Mouse (Mus musculus) ES-E14 (cell line): ENCODE measurements at regions not wholly inside any gene's neighbourhood (a gene's known extent, or its start where the extent isn't known, plus 50 kb on each side); places are given as distances from the start of the nearest gene placed in this dataset.

ENCODE experiments used
- DNase-seq: peaks from one replicate; pipeline ENCODE4 v3.0.0-alpha.2; 2013; ENCODE audit warnings: low read depth, low spot score
- H3K27ac ChIP-seq: 2 replicates; pipeline ENCODE4 v1.5.1; 2012; ENCODE audit warnings: low read depth, mild to moderate bottlenecking, low read length, moderate library complexity, mixed read lengths; ENCODE audit not compliant: poor library complexity, insufficient read depth, severe bottlenecking
- H3K36me3 ChIP-seq: 2 replicates; pipeline ENCODE4 v1.6.1; 2012; ENCODE audit warnings: mild to moderate bottlenecking, low read length, moderate library complexity, mixed read lengths; ENCODE audit not compliant: control insufficient read depth, poor library complexity, insufficient read depth, severe bottlenecking
- H3K4me1 ChIP-seq, 2 experiments: fragments of 150-350 bp in 1 of 2; sonication (generic) in 1 of 2; 2 replicates each; pipeline ENCODE4 v1.6.1; 2012; ENCODE audit warnings: low read length in 2 of 2, mild to moderate bottlenecking in 1 of 2, mixed read lengths in 1 of 2; ENCODE audit not compliant: control insufficient read depth in 2 of 2, insufficient read depth in 2 of 2, poor library complexity in 1 of 2
- H3K4me3 ChIP-seq, 2 experiments: fragments of 150-350 bp in 1 of 2; sonication (generic) in 1 of 2; 2 replicates each; pipeline ENCODE4 v1.5.1; 2012; ENCODE audit warnings: low read length in 2 of 2, low read depth in 1 of 2, mild to moderate bottlenecking in 1 of 2, mixed read lengths in 1 of 2; ENCODE audit not compliant: insufficient read depth in 1 of 2, poor library complexity in 1 of 2, severe bottlenecking in 1 of 2
- H3K9ac ChIP-seq: 2 replicates; pipeline ENCODE4 v1.6.1; 2012; ENCODE audit warnings: low read depth, mild to moderate bottlenecking, low read length, mixed read lengths; ENCODE audit not compliant: poor library complexity, insufficient read depth, severe bottlenecking
- H3K9me3 ChIP-seq: fragments of 150-350 bp; sonication (generic); 2 replicates; pipeline ENCODE4 v1.6.1; 2012; ENCODE audit warnings: low read depth, mild to moderate bottlenecking, low read length; ENCODE audit not compliant: control insufficient read depth, insufficient read depth
- CHD2 ChIP-seq: IDR thresholded peaks from 2 replicates; pipeline ENCODE4 v1.6.1; 2014; ENCODE audit warnings: mild to moderate bottlenecking, low read depth, low read length, inconsistent platforms
- HCFC1 ChIP-seq: IDR thresholded peaks from 2 replicates; pipeline ENCODE4 v1.6.1; 2012; ENCODE audit warnings: low read length, inconsistent platforms, borderline replicate concordance; ENCODE audit not compliant: insufficient read depth
- MAFK ChIP-seq: IDR thresholded peaks from 2 replicates; pipeline ENCODE4 v1.6.1; 2014; ENCODE audit warnings: mild to moderate bottlenecking, low read depth, low read length, inconsistent platforms; ENCODE audit not compliant: insufficient read depth
- ZC3H11A ChIP-seq: IDR thresholded peaks from 2 replicates; pipeline ENCODE4 v1.6.1; 2012; ENCODE audit warnings: low read depth, mild to moderate bottlenecking, inconsistent platforms, low read length, borderline replicate concordance
- ZNF384 ChIP-seq: IDR thresholded peaks from 2 replicates; pipeline ENCODE4 v1.6.1; 2012; ENCODE audit warnings: low read depth, low read length, inconsistent platforms
- in situ Hi-C, 2 experiments: fragments of 600-800 bp; cut with MboI; formaldehyde crosslinking; loops; one replicate each; pipeline ENCODE4 v1.15.1; 2025; ENCODE audit warnings: low sequenced_read_pairs in 2 of 2, inconsistent platforms in 1 of 2; ENCODE audit not compliant: unreplicated experiment in 2 of 2

- H3K27ac ChIP-seq = no peak overlapping the region
- H3K4me1 ChIP-seq = 0 out of 4 replicates have a peak, but pooled peaks cover 0 to 2% of the 10 kb centered on the region in 2 experiments
- DNase-seq = no peak
- no peaks in the 10 kb centered on the region for H3K36me3 ChIP-seq
- in situ Hi-C loops = no loop called here
- H3K9ac ChIP-seq = no peak overlapping the region
- TF ChIP-seq ZNF384 (no peak), CHD2 (no peak), MAFK (no peak), HCFC1 (no peak), ZC3H11A (no peak)
- H3K4me3 ChIP-seq = no peak overlapping the region
- H3K9me3 ChIP-seq = no peaks in the 10 kb centered on the region
Measured at GRCm38 (mm10) chr6:51183576-51184420, 248.7 kb upstream of the Nfe2l3 start.

GRCm38 (mm10) chr6:51184500-51184899 lies 248.0 kb upstream of the Nfe2l3 start:
- TF ChIP-seq CHD2 (no peak), MAFK (no peak), ZC3H11A (no peak), ZNF384 (no peak), HCFC1 (no peak)
- no peak for DNase-seq
- Histone ChIP-seq H3K4me1 (no peaks in the 10 kb centered on the region), H3K4me3 (no peak overlapping the region), H3K27ac (no peak overlapping the region), H3K9me3 (no peaks in the 10 kb centered on the region), H3K36me3 (no peaks in the 10 kb centered on the region), H3K9ac (no peak overlapping the region)
- in situ Hi-C loops = no loop called here

GRCm38 (mm10) chr6:51185201-51185600 lies 247.3 kb upstream of the Nfe2l3 start:
- Histone ChIP-seq H3K9ac (no peak overlapping the region), H3K27ac (no peak overlapping the region), H3K36me3 (no peaks in the 10 kb centered on the region), H3K4me3 (no peak overlapping the region), H3K4me1 (no peaks in the 10 kb centered on the region), H3K9me3 (no peaks in the 10 kb centered on the region)
- no peak for DNase-seq
- no peak for TF ChIP-seq HCFC1
- no peak for TF ChIP-seq MAFK
- no peak for TF ChIP-seq CHD2
- TF ChIP-seq ZNF384 = no peak
- no peak for TF ChIP-seq ZC3H11A
- in situ Hi-C loops = no loop called here

- in situ Hi-C loops = no loop called here
- Histone ChIP-seq H3K27ac (no peak overlapping the region), H3K9me3 (no peaks in the 10 kb centered on the region), H3K4me1 (peaks cover 3 to 9% of the 10 kb centered on the region in 2 experiments; a peak in 2 of 4 replicates), H3K9ac (no peak overlapping the region), H3K36me3 (no peaks in the 10 kb centered on the region), H3K4me3 (no peak overlapping the region)
- DNase-seq = no peak
- TF ChIP-seq HCFC1 (no peak), CHD2 (no peak), MAFK (no peak), ZC3H11A (no peak), ZNF384 (no peak)
Measured at GRCm38 (mm10) chr6:51189173-51189572, 243.3 kb upstream of the Nfe2l3 start.
